Mouse (Mus musculus): Measurements from ENCODE around the gene Aff1. TPM values are rescaled to one million over a fixed set of nuclear protein-coding genes. Genes with fewer than 3 reads are reported as not detected.
A peak's percentile ranks its signal among the peaks of the same experiment; 100 is the strongest.

Gene Aff1
- total RNA-seq, 2 experiments from 2014 or later = 20.8 to 23.0 TPM

DNA sequence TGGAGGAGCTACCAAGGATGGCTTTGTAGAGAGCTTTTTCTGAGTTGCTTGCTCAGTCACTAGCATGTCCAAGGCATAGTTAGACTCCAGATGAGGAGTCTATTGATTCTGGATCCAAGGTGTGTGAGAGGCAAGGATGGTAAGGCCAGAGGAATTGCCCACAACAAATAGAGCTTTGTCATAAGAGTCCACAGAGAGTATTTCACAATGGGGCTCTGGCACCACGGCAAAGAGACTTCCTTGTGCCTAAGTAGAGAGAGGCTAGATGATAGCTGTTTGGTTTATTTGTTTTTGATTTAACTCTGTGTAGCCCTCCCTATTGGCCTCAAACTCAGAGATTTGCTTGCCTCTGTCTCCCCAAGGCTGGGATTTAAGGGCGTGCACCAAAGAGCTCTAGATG lies 54.9 kb downstream of the Aff1 start:
- no peak for DNase-seq (ENCODE audit: low spot score in 2 of 2)

DNA sequence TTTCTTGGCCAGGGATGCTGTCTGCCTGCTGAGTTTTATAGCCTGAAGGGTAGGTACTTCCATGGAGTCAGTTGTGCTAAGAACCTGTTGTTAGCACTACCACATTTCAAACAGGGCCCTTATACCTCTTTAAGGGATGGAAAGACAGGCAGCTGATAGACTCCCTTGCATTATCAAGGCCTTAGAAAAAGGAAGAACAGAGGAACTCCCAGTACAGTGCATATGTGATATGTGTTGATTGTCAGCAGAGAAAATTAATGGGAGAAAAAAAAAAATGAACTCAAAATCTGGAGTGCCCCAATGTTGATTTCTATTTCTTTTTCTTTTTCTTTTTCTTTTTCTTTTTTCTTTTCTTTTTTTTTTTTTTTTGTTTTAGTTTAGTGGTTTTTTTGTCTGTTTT lies 56.2 kb downstream of the Aff1 start:
- no peak for DNase-seq (ENCODE audit: low spot score in 2 of 2)

DNA sequence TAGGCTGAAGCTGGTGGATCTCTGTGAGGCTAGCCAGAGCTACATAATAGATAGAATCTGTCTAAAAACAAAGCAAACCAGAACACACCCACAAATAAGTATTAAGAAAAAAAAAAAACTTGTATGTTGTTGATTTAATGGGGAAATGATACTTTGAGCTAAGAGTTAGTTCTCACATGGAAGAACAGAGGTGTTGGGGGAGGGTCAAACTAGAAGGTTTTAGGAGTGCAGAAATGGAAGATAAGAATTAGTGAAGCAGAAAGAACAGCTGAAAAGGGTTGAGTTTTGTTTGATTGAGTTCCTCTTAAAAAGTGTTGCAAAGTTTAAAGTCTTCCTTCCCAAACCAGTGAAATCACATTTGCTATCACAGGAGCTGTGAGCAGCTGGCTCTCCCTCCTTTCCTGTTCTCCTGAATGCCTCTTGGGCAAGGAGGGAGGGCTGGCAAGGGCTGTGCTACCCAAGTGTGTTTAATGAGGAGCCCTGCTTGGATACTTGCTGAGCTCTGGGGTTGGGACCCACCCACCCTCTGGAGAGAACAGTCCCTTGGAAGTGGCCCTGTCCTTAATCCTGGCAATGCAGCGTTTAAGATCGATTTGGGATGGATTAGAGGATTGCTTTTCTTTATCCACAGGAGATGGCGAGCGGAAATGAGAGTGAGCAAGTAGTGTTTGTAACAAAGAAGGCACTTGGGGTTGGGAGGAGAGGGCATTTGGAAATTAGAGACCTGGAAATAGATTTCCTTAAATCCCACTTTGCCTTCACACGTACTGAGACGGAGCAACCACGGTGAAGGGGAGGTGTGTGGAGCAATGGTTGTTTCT lies 57.5 kb downstream of the Aff1 start:
- no peak for DNase-seq (ENCODE audit: low spot score in 2 of 2)

DNA sequence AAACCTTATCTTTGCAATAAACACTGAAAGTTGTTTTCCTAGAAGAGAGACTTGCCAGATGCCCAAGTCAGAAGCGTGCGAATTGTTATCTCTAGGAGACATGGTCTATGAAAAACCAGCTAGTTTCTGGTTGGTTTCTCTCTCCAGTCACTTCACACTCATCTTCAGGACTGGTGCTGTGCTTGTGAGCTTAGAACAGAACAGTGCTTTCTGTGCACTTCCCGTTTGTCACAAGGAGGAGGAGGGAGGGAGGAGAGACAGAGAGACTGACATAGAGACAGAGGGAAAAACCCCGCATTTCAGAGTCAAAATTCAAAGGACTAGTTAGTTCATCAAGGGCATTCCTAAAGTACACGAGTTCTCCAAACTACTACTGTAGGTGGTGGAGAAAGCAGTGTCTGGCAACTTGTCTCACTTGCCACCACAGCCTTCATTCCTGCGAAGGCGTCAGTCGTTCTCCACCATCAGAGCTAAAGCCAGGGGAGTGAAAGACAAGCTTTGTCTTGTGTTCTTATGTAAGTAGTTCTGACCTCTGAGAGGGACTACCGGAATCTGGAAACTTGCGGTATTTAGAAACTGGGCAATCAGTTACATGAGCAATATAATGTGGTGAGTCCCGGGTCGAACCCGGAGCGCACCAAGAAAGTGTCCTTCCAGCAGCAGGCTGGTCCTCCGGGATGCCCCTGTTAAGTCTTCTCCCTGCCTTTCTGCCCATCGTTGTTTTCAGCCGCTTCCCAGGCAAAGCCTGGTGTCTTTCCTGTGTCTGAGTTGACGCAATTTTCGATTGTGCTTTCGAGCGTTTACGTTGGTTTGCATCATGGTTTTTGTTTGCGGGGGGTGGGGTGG lies 60.7 kb downstream of the Aff1 start:
- DNase-seq (ENCODE audit: low spot score in 2 of 2) = peak in 1 of 2 experiments; percentile 50

DNA sequence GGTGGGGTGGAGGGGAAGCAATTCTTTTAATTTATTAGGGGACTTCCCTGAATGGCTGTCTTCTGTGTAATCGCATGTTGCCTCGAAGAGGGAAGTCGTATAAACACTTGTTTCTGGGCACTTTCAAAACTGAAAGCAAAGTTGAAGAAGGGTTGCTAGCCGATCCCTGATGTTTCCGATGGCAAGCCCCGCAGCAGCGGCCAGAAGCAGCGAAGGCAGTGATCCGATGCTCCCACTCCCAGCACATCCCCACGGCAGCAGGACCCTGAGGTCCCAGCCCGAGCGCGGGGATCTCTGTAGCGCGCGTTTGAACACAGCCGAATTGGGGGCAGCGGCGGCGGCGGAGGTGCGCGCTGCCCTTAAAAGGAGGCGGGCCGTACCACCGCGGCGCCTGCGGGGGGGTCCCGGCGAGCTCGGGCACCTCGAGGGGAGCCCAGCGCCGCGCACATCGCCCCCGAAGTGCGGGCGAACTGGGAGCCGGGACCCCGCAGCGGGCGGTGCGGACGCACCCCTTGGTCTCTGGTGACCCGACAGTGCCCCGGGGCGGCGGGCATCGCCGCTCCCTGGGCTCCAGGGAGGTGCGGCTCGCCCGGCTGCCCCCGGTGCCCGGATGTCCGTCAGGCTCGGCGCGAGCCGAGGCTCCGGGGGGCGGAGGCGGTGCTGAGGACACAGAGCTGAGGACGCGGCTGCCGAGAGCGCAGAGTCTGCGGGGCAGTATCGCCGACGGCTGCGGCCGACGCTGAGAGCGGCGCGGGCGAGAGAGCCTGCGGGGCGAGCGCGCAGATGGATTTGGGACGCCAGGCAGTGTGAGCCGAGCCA lies 61.5 kb downstream of the Aff1 start:
- DNase-seq (ENCODE audit: low spot score in 2 of 2) = peak; percentile 76 to 87

DNA sequence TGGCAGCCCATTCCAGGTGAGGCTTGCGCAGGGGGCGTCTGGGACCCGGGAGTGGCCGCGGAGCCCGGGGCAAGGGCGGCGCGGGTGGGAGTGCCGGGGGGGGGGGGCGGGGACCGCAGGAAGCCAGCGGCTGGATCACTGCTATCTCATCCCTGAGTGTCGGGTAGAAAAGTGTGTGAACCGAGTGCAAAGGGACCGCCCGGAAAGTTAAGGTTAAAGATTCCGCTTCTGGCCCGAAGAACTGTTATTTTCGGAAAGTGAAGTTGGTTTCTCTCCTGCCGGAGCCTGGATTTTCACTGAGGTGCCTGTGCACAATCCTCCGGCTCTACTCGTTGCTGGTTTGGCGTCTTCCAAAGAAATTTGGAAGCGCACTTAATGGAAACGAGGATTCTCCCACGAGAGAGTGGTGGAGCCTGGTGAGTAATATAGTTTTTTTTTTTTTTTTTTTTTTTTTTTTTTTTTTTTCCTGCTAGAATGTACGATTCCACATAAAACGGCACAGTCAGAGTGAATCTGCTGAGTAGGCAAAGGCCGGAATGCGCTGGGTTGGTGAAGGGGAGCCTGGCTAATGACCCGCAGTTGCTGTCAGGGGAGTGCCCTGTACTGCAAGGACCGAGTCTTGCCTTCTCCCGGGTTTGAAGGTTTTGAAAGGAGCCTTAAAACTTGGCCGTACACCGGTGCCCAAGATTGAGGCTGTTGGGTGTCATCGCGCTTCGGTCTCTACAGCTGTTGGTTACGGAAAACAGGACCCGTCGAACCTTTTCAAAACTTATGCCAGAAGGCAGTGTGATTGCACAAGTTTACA lies 62.4 kb downstream of the Aff1 start:
- peak in 1 of 2 experiments; percentile 35 for DNase-seq (ENCODE audit: low spot score in 2 of 2)

DNA sequence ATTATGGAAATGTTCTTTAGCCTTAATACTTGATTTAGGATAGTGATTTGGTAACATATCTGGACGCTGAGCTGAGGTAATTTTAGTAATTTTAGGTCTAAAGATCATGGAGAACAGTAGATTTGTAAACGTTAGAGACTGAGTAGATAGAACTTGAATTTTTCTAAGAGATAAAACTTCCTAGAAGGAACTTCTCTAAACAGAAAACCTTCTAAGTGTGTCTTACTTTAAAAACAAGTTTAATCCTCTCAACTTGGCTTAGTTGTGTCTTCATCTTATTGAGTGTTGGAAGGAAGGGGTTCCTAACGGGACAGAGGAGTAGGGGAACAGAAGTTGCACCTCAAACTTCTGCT lies 62.9 kb downstream of the Aff1 start:
- no peak for DNase-seq (ENCODE audit: low spot score in 2 of 2)

DNA sequence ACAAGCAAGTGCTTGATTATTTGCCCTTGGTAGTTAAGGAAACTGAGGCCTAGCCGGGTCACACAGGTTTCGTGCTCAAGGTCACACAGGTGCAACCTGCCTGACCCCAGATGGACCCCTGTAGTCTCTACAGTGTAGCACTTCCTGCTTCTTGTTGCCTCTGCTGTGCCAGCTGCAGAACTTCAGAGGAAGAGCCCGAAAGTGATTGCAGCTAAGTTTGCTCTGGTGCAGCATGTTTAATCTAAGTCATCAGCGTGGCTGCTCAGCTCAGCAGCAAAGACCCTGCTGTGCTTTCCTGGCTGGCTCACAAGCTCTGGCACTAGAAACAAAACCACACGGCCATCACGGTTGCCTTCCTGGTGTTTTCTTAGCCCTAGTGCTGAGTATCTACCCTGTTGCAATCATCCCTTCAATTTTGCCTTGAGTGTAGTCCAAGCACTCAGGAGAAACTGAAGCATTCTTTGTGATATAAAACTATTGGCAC lies 64.1 kb downstream of the Aff1 start:
- no peak for DNase-seq (ENCODE audit: low spot score in 2 of 2)

DNA sequence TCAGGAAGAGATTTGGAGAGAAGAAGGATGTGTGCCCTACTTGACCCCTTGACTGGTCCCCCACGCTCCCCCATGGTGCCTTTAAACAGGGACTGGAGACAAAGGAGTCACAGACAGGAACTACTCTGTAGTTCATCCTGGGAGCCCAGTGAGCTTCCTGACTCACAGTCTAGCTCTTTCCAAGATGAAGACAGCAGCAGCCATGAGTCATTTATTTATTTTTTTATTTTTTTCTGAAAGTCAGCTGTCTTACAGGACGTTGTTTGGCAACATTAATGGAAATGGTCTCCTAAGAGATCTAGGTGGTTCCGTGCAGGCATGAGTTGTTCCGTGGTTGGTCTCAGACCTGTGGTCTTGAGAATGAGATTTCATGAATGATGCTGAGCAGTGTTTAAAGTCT lies 66.3 kb downstream of the Aff1 start:
- no peak for DNase-seq (ENCODE audit: low spot score in 2 of 2)

DNA sequence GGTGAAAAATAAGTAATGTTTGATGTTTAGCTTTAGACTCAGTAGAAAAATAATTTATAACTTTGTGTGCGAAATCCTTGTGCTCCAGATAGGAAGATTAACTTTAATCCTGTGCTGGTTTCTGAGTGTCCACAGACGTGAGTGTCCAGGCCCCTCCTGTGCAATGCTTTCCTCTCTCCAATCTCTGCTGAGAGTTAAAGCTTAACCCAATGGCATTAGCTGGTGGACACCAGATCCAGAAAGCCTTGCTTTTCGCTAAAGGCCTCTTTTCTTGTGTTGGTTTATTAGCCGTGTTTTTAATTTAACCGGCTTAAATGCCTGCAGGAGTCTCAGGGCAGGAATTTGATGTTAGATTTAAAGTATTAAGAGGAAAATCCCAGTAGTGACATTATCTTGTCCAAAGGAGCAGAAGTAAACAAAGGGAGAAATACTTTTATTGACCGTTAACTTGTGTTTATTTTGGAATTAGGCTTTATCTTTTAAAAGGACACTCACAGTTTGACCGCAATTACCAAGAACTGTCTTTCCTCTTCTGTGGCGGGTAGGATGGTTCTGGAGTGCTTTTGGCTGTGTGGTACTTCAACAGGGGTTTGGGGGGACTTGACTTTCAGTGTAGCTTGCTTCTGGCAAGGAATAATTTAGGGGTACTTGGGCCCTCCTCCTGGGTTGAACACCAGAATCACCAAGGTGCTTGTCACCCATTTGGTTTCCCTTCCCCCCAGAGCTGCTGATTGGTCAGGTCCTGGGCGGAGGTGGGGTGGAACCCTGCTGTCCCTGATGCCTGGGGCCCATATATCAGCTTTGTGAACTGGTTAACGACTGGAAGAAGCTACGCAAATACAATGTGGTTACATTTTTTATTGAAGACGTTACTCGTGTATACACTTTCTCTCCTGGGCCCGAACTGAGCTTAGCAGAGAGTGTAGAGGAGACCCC lies 67.6 kb downstream of the Aff1 start:
- no peak for DNase-seq (ENCODE audit: low spot score in 2 of 2)

DNA sequence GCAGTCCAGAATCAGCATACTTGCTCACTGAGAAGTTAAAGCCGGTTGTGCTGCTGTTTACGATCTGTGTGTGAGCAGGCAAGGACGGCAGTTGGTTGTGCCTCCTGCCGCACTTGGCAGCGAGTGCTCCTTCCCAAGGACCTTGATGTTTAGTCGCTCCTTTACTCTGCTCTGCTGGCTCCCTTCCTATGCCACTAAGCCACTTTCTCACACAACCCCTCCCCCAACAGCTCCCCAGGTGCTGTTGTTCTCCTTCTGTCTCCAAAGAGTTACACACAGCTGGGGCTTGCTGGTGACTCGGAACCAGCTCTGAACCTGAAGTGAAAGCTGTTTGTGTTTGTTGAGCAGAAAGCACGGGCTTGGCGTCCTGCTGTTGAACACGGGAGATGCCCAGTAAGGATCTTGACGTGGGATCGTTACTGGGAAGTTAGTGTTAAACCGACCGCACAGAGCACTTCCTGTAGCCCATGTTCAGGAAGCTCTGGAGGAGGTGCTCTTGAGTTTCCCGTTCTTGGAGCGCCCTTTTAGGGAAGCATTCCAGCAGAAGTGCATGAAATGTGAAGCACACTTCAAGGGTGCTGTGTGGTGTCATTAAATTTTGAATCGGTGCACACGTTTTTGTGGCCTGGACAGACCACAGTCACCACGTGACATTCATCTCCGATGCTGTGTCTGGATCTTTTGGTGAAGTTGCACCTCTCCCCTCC lies 68.4 kb downstream of the Aff1 start:
- DNase-seq (ENCODE audit: low spot score in 2 of 2) = peak in 1 of 2 experiments; percentile 43

DNA sequence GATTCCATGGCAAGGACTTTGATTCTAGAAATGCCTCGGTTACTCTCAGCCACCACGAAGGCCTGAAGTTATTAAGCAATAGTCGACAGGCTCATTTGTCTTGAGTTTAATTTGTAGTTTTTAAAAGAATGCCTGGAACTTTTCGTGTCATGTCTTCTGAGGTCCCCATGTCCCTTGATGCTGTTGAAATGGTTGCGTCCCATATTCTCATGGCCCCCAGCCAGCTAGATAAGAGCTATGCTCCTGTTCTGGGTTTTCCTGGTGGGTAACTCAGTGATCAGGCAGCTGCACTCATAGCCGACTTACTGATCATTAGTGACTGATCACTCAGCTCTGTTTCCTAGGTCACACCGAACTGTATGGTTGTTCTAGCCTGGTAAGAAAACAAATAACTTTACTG lies 69.6 kb downstream of the Aff1 start:
- DNase-seq (ENCODE audit: low spot score in 2 of 2) = no peak

DNA sequence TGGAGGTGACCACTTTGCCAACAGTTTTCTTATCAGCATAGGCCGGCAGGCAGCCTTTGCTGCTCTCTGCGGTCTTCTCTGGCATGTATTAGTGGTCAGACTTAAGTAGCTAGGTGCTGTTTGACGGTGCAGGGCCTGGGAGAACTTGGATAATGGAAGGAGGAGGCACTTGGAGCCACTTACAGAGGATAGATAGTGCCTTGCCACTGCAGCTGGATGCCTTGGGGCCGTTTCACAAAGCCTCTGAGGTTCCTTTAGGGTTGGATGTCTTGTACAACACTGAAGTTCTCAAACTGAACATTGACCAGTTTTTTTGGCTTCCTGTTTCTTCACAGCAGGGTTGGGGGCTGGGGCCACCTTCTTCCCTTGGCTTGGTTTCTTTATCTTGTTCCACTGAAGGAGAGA lies 70.7 kb downstream of the Aff1 start:
- DNase-seq (ENCODE audit: low spot score in 2 of 2) = no peak

DNA sequence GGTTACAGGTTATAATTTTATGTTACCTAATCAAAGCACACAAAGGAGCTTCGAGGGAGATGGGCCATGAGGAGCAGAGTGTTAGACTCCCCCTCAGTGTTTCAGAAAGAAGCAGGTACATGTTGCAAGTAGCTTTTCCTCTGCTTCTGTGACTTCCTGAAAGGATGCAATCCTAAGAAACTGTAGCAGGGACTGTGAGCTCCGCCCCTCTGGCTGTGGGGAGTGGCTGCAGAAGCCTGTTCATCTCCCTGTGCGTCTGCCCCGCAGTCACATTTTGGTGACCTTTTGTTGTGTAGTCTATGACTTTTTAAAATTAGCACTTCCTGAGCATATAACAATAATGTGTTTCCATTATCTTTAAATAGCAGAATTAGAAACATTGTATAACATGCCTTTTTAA lies 73.2 kb downstream of the Aff1 start:
- no peak for DNase-seq (ENCODE audit: low spot score in 2 of 2)

DNA sequence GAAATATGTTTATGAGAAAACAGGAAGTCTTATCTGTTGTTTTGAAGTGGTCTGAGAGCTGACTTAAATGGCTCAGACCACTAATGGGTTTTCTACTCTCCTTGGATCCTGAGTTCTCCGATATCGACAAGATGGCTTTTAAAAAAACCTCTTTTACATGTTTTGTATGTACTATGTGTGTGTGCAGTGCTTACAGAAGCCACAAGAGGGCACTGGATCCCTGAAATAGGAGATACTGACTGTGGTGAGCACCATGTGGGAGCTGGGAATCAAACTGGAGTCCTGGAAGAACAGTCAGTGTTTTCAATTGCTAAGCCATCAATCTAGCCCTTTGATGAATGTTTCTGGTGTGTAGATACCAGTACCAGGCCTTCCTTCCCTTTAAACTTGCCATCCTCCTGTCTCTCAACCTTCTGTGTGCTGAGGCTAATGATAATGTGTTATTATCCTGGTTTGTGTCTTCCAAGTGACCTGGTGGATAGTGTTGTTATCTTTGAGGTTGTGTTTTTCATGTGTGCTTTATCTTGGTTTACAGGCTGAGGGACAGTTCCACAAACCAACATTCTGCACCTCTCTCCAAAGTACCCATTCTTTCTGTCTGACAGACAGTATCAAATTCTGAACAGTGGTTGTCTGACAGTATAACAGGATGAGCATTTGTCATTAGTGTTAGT lies 73.7 kb downstream of the Aff1 start:
- DNase-seq (ENCODE audit: low spot score in 2 of 2) = no peak

DNA sequence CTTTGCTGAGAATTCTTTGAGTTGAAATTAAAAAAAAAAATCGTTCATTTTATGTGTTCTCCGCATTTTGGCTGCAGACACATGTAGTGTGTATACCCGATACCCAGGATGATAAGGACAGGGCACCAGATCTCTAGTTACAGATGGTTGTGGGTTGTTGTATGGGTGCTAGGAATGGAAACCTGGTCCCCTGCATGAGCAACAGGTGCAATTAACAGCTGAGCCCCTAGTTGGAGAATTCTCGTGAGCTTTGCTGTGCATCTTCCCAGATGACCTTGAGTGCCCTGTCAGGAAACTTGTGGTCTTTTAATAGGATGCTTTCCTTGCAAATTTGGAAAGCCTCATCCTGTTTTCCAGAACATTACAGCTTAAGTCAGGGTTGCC lies 74.2 kb downstream of the Aff1 start:
- DNase-seq (ENCODE audit: low spot score in 2 of 2) = no peak

DNA sequence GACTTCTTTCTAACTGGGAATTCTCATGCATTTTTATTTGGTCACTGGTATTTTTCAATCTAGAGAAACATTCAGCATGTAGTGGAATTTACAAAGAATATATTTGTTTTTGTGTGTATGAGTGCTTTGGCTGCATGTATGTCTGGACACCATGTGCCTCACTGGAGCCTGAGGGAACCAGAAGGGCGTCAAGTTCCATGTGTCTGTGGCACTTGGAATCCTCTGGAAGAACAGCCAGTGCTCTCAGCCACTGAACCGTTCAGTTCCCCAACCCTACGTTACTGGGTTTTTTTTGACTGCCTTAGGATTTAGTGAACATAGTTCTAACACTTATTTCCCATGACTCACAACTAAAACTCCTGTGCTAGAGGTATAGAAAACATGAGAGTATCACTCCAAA lies 76.8 kb downstream of the Aff1 start:
- no peak for DNase-seq (ENCODE audit: low spot score in 2 of 2)

DNA sequence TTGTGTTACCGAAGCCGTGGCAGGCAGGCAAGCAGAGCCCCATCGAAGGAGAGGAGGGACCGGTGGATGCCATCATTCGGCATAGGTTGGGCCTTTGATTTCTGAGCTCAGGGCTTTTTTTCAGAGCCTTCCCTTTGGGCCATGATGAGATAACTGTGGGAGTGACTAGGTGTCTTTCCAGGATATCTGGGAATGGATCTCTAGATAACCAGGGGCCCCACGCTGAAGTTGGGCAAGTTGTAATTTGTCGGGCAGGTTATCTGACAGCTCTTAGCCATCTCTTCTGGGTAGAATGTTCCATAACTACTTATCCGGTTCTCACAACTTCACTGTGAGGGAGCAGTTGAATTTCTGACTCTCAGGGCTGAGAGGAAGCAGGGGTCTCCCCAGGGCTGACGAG lies 77.5 kb downstream of the Aff1 start:
- no peak for DNase-seq (ENCODE audit: low spot score in 2 of 2)
